Mouse (Mus musculus) liver, embryonic 13.5 days (tissue): ENCODE measurements at regions not wholly inside any gene's neighbourhood (a gene's known extent, or its start where the extent isn't known, plus 50 kb on each side); places are given as distances from the start of the nearest gene placed in this dataset.

Experiments used
- ATAC-seq: fragments of 200-750 bp; cut with Nextera tagmentation; 2 replicates; pipeline ENCODE4 v1.8.0; 2017; ENCODE audit warnings: low read depth, mild to moderate bottlenecking, moderate number of reproducible peaks, moderate library complexity
- DNase-seq: peaks from one replicate; pipeline ENCODE4 v3.0.0; 2022
- H3K27ac ChIP-seq: fragments of 300-500 bp; sonication (generic); 2 replicates; pipeline ENCODE4 v1.5.1; 2015; ENCODE audit warnings: moderate library complexity, mild to moderate bottlenecking, inconsistent platforms
- H3K27me3 ChIP-seq: fragments of 300-500 bp; sonication (generic); 2 replicates; pipeline ENCODE4 v1.6.1; 2015; ENCODE audit warnings: mild to moderate bottlenecking, inconsistent platforms
- H3K36me3 ChIP-seq: fragments of 300-500 bp; sonication (generic); 2 replicates; pipeline ENCODE4 v1.6.1; 2015; ENCODE audit warnings: mild to moderate bottlenecking, inconsistent platforms
- H3K4me1 ChIP-seq: fragments of 300-500 bp; sonication (generic); replicated peaks from 2 replicates; pipeline ENCODE4 v1.6.1; 2015; ENCODE audit warnings: inconsistent platforms
- H3K4me2 ChIP-seq: fragments of 300-500 bp; sonication (generic); 2 replicates; pipeline ENCODE4 v1.6.1; 2015; ENCODE audit warnings: inconsistent platforms, mild to moderate bottlenecking, moderate library complexity
- H3K4me3 ChIP-seq: fragments of 300-500 bp; sonication (generic); replicated peaks from 2 replicates; pipeline ENCODE4 v1.5.1; 2015; ENCODE audit warnings: mild to moderate bottlenecking, inconsistent platforms
- H3K9ac ChIP-seq: fragments of 300-500 bp; sonication (generic); 2 replicates; pipeline ENCODE4 v1.6.1; 2015; ENCODE audit warnings: mild to moderate bottlenecking, inconsistent platforms
- H3K9me3 ChIP-seq: fragments of 300-500 bp; sonication (generic); replicated peaks from 2 replicates; pipeline ENCODE4 v1.6.1; 2016; ENCODE audit warnings: inconsistent platforms
- WGBS: fragments of 180-500 bp; shearing (Covaris S2); methylation state at CpG from one replicate; pipeline ENCODE4 v1.1.7; 2015; ENCODE audit not compliant: insufficient replicate concordance; 5-methylcytosine and 5-hydroxymethylcytosine counted together

DNA sequence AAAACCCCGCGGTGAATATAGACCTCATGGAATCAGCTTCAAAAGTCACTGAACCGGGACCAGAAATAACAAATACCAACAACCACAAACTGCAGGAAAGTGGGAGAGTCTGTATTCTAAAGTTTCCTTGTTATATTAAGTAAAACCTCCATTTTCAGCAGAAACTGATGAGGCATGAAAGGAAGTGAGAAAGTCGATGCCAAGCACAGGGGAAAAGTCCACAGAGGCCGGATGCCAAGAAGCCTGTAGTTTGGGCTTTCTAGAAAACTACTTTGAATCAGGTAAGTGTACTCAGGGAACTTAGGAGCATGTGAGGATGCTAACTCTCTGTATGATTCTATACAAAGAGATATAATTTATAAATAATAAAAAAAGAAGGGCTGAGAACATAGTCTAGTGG, 154.8 kb downstream of the Kcnrg start:
- DNase-seq (no peak), ATAC-seq (no peak)
- H3K4me1 ChIP-seq = peaks cover 3% of the 10 kb centered on the region; the same call in 1 of the 2 replicates
- H3K27me3 ChIP-seq = no peaks in the 10 kb centered on the region
- no peaks in the 10 kb centered on the region for H3K9me3 ChIP-seq
- 75% methylated on average over 5 of the region's 5 CpGs for WGBS
- no peak overlapping the region for H3K4me3 ChIP-seq
- no peak overlapping the region for H3K27ac ChIP-seq
- no peak overlapping the region for H3K4me2 ChIP-seq
- H3K36me3 ChIP-seq = no peaks in the 10 kb centered on the region
- H3K9ac ChIP-seq = no peak overlapping the region

- ATAC-seq (no peak), DNase-seq (no peak)
- Histone ChIP-seq H3K9me3 (no peaks in the 10 kb centered on the region), H3K36me3 (no peaks in the 10 kb centered on the region), H3K4me1 (no peaks in the 10 kb centered on the region), H3K27me3 (no peaks in the 10 kb centered on the region), H3K4me2 (no peak overlapping the region), H3K4me3 (no peak overlapping the region), H3K9ac (no peak overlapping the region), H3K27ac (no peak overlapping the region)
- 68% methylated on average over 5 of the region's 5 CpGs for WGBS
These were observed 162.6 kb downstream of the Kcnrg start for GRCm38 (mm10) chr14:61769881-61770280.

- no peak overlapping the region for H3K9ac ChIP-seq
- H3K27ac ChIP-seq = no peak overlapping the region
- H3K9me3 ChIP-seq = no peaks in the 10 kb centered on the region
- DNase-seq = no peak
- no peaks in the 10 kb centered on the region for H3K36me3 ChIP-seq
- H3K4me1 ChIP-seq = no peaks in the 10 kb centered on the region
- WGBS = 50% methylated on average over 3 of the region's 3 CpGs
- no peak for ATAC-seq
- no peaks in the 10 kb centered on the region for H3K27me3 ChIP-seq
- no peak overlapping the region for H3K4me2 ChIP-seq
- no peak overlapping the region for H3K4me3 ChIP-seq
These were observed 166.9 kb downstream of the Kcnrg start for GRCm38 (mm10) chr14:61774171-61774570.

- H3K9me3 ChIP-seq = no peaks in the 10 kb centered on the region
- 62% methylated on average over 5 of the region's 5 CpGs for WGBS
- no peaks in the 10 kb centered on the region for H3K4me1 ChIP-seq
- no peak overlapping the region for H3K9ac ChIP-seq
- no peaks in the 10 kb centered on the region for H3K36me3 ChIP-seq
- DNase-seq (no peak), ATAC-seq (no peak)
- no peak overlapping the region for H3K4me2 ChIP-seq
- no peak overlapping the region for H3K4me3 ChIP-seq
- no peaks in the 10 kb centered on the region for H3K27me3 ChIP-seq
- no peak overlapping the region for H3K27ac ChIP-seq
These were observed 171.4 kb downstream of the Kcnrg start for GRCm38 (mm10) chr14:61778618-61779017.

DNA sequence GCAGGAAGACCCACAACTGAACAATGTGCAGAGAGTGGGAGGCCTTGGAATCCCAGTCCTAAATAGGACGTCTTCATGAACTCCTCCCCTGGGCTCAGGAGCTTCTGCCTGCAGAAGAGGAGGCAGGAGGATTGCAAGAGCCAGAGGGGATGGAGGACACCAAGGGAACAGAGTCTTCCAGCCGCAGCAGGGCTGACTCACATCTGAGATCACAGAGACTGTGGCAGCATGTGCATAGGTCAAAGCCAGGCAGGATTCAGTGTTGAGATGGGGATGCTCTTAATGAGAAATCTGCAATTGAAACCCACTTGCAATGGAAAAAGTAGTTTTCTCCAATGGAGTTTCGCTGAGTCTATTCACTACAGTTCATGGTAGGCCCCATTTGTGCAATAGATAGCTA, 175.9 kb downstream of the Kcnrg start:
- no peak for ATAC-seq
- DNase-seq = no peak
- WGBS = 66% methylated on average over 3 of the region's 3 CpGs

GRCm38 (mm10) chr14:61784609-61785008, 177.4 kb downstream of the Kcnrg start:
- Histone ChIP-seq H3K4me1 (no peaks in the 10 kb centered on the region), H3K36me3 (no peaks in the 10 kb centered on the region), H3K4me3 (no peak overlapping the region), H3K9me3 (no peaks in the 10 kb centered on the region), H3K9ac (no peak overlapping the region), H3K4me2 (no peak overlapping the region), H3K27me3 (no peaks in the 10 kb centered on the region), H3K27ac (no peak overlapping the region)
- no peak for ATAC-seq
- no peak for DNase-seq
- WGBS = 70% methylated on average over 4 of the region's 4 CpGs

More for the DNA sequence above, 175.9 kb downstream of the Kcnrg start:
- H3K4me3 ChIP-seq = no peak overlapping the region
- no peaks in the 10 kb centered on the region for H3K27me3 ChIP-seq
- H3K36me3 ChIP-seq = no peaks in the 10 kb centered on the region
- H3K9me3 ChIP-seq = no peaks in the 10 kb centered on the region
- no peaks in the 10 kb centered on the region for H3K4me1 ChIP-seq
- no peak overlapping the region for H3K27ac ChIP-seq
- H3K4me2 ChIP-seq = no peak overlapping the region
- no peak overlapping the region for H3K9ac ChIP-seq

DNA sequence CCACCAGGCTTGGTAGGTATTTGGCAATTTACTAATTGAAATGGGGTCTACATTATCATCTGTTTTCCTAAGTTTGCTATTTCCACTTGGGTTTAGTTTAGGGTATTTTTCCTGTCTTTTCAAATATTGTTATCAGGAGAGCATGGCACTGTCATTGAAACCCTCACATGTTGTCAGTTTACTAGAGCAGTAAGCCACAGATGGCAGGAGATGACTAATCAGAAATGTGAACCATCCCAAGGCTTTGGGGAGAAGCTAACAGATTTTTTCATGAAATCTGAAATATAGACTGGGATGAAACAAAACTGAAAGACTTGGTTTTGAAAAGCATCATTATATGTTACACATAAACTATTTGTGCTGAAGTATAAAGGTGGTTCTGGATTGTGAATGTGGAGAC, 178.8 kb downstream of the Kcnrg start:
- Histone ChIP-seq H3K36me3 (no peaks in the 10 kb centered on the region), H3K4me3 (no peak overlapping the region), H3K9me3 (no peaks in the 10 kb centered on the region), H3K9ac (no peak overlapping the region), H3K27me3 (no peaks in the 10 kb centered on the region), H3K4me1 (no peaks in the 10 kb centered on the region), H3K27ac (no peak overlapping the region), H3K4me2 (no peak overlapping the region)
- no peak for ATAC-seq
- no peak for DNase-seq

GRCm38 (mm10) chr14:61787746-61788145, 180.5 kb downstream of the Kcnrg start:
- Histone ChIP-seq H3K36me3 (no peaks in the 10 kb centered on the region), H3K4me3 (no peak overlapping the region), H3K27ac (no peak overlapping the region), H3K4me1 (no peaks in the 10 kb centered on the region), H3K4me2 (no peak overlapping the region), H3K9ac (no peak overlapping the region), H3K9me3 (no peaks in the 10 kb centered on the region), H3K27me3 (no peaks in the 10 kb centered on the region)
- DNase-seq (no peak), ATAC-seq (no peak)
- 63% methylated on average over 4 of the region's 4 CpGs for WGBS

DNA sequence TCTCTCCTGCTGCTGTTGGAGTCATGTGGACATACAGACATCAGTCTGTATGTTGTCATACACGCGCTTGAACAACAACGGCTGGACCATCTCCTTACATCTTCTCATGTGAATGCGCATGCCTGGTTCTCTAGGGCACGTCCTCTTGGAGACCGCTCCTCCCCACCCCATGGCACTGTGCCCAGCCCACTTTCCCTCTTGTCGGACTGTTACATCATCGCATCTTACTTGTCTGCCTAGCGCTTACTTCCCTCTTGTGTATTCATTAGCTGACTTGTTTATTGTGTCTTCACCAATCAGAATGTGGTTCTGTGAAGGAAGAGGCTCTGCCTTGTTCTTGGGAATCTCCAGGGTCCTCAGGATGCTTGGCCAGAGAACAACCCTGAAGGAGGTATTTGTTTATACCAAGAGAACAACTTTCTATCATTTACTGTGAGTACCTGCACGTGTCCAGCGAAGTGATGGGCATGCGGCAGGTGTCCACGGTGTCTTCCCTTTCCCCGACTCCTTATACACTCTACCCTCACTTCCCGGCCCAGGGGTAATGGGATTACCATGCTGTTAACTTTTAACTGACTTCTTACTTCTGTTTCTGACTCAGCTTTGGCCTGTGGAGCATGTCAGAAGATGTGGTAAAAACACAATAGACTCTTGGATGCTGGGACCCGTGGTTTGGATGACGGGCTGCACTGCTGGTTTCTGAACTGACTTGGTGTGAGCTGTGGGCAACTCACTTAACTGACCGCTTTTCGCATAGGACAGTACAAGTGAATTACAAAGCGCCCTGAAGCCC, 181.9 kb downstream of the Kcnrg start:
- H3K27ac ChIP-seq = no peak overlapping the region
- H3K36me3 ChIP-seq = no peaks in the 10 kb centered on the region
- ATAC-seq = no peak
- WGBS = 76% methylated on average over 20 of the region's 20 CpGs
- DNase-seq = no peak
- no peaks in the 10 kb centered on the region for H3K4me1 ChIP-seq
- no peak overlapping the region for H3K4me3 ChIP-seq
- no peak overlapping the region for H3K4me2 ChIP-seq
- no peaks in the 10 kb centered on the region for H3K27me3 ChIP-seq
- no peak overlapping the region for H3K9ac ChIP-seq
- no peaks in the 10 kb centered on the region for H3K9me3 ChIP-seq

DNA sequence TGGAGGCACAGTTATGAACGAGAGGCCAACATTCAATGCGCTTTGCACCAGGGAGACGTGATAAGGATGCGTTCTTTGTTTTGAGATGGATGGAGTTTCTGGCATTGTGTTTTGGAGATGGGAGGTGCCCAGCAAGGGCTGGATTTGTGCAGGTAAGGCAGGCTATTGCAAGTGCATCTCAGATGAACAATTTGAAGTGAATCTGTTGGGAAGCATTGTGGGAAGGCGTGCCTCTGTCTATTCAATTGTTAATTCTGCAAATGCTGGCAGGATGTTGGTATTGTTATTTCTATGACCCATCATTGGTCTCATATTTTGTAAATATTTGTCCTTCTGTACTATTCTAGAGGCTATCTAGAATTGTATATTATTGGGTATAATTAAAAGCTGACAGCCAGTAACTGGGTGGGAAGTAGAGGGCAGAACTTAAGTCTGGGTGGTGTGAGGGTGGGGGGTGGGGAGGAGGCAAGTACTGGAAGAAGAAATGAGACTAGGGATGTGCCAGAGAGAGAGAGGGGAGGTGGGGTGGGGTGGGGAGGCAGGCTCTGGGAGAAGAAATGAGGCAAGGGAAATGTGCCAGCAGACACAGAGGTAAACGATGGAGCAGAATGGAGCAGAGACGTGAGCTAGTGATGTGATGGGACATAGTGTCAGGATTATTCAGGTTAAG, 188.9 kb downstream of the Kcnrg start:
- Histone ChIP-seq H3K27ac (no peak overlapping the region), H3K4me2 (no peak overlapping the region), H3K36me3 (no peaks in the 10 kb centered on the region), H3K27me3 (no peaks in the 10 kb centered on the region), H3K9me3 (no peaks in the 10 kb centered on the region), H3K4me1 (no peaks in the 10 kb centered on the region), H3K4me3 (no peak overlapping the region), H3K9ac (no peak overlapping the region)
- 73% methylated on average over 7 of the region's 7 CpGs for WGBS
- ATAC-seq (no peak), DNase-seq (no peak)

DNA sequence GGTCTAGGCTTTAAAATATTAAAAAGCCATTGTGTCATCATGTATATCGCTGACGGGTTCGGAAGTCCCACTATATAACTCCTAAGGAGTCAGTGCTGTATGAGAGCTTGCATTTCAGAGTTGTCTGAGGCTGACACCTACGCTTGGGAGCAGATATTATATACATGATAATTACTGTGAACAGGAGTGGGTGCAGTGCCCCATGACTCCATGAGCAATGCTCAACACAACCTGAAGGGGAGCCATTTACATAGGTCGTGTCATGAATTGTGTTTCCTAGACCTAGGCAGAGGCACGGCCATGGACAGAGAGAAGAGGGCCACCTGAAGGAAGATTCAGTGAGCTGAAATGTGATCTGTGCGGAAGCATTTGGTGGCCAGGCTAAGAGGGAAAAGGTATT, 189.4 kb downstream of the Kcnrg start:
- WGBS = 78% methylated on average over 7 of the region's 7 CpGs
- Histone ChIP-seq H3K27ac (no peak overlapping the region), H3K4me1 (no peaks in the 10 kb centered on the region), H3K9me3 (no peaks in the 10 kb centered on the region), H3K4me2 (no peak overlapping the region), H3K36me3 (no peaks in the 10 kb centered on the region), H3K9ac (no peak overlapping the region), H3K4me3 (no peak overlapping the region), H3K27me3 (no peaks in the 10 kb centered on the region)
- no peak for ATAC-seq
- no peak for DNase-seq

- no peak overlapping the region for H3K4me3 ChIP-seq
- 29% methylated on average over 1 of the region's 1 CpGs for WGBS
- DNase-seq (no peak), ATAC-seq (no peak)
- no peaks in the 10 kb centered on the region for H3K36me3 ChIP-seq
- no peak overlapping the region for H3K4me2 ChIP-seq
- no peaks in the 10 kb centered on the region for H3K27me3 ChIP-seq
- H3K4me1 ChIP-seq = no peaks in the 10 kb centered on the region
- H3K9ac ChIP-seq = no peak overlapping the region
- no peaks in the 10 kb centered on the region for H3K9me3 ChIP-seq
- H3K27ac ChIP-seq = no peak overlapping the region
These were observed 196.2 kb downstream of the Kcnrg start for GRCm38 (mm10) chr14:61803421-61803925.
